Mouse (Mus musculus) ES-E14 (cell line): ENCODE results near the gene Fbxo8. TPM values are rescaled to one million over a fixed set of nuclear protein-coding genes. Genes with fewer than 3 reads are reported as not detected.

Source experiments
- DNase-seq: peaks from one replicate; pipeline ENCODE4 v3.0.0-alpha.2; 2013; ENCODE audit warnings: low read depth, low spot score
- H3K27ac ChIP-seq: 2 replicates; pipeline ENCODE4 v1.5.1; 2012; ENCODE audit warnings: low read depth, mild to moderate bottlenecking, low read length, moderate library complexity, mixed read lengths; ENCODE audit not compliant: poor library complexity, insufficient read depth, severe bottlenecking
- H3K36me3 ChIP-seq: 2 replicates; pipeline ENCODE4 v1.6.1; 2012; ENCODE audit warnings: mild to moderate bottlenecking, low read length, moderate library complexity, mixed read lengths; ENCODE audit not compliant: control insufficient read depth, poor library complexity, insufficient read depth, severe bottlenecking
- H3K4me1 ChIP-seq, 2 experiments: fragments of 150-350 bp in 1 of 2; sonication (generic) in 1 of 2; 2 replicates each; pipeline ENCODE4 v1.6.1; 2012; ENCODE audit warnings: low read length in 2 of 2, mild to moderate bottlenecking in 1 of 2, mixed read lengths in 1 of 2; ENCODE audit not compliant: control insufficient read depth in 2 of 2, insufficient read depth in 2 of 2, poor library complexity in 1 of 2
- H3K4me3 ChIP-seq, 2 experiments: fragments of 150-350 bp in 1 of 2; sonication (generic) in 1 of 2; 2 replicates each; pipeline ENCODE4 v1.5.1; 2012; ENCODE audit warnings: low read length in 2 of 2, low read depth in 1 of 2, mild to moderate bottlenecking in 1 of 2, mixed read lengths in 1 of 2; ENCODE audit not compliant: insufficient read depth in 1 of 2, poor library complexity in 1 of 2, severe bottlenecking in 1 of 2
- H3K9ac ChIP-seq: 2 replicates; pipeline ENCODE4 v1.6.1; 2012; ENCODE audit warnings: low read depth, mild to moderate bottlenecking, low read length, mixed read lengths; ENCODE audit not compliant: poor library complexity, insufficient read depth, severe bottlenecking
- H3K9me3 ChIP-seq: fragments of 150-350 bp; sonication (generic); 2 replicates; pipeline ENCODE4 v1.6.1; 2012; ENCODE audit warnings: low read depth, mild to moderate bottlenecking, low read length; ENCODE audit not compliant: control insufficient read depth, insufficient read depth
- HCFC1 ChIP-seq: IDR thresholded peaks from 2 replicates; pipeline ENCODE4 v1.6.1; 2012; ENCODE audit warnings: low read length, inconsistent platforms, borderline replicate concordance; ENCODE audit not compliant: insufficient read depth
- MAFK ChIP-seq: IDR thresholded peaks from 2 replicates; pipeline ENCODE4 v1.6.1; 2014; ENCODE audit warnings: mild to moderate bottlenecking, low read depth, low read length, inconsistent platforms; ENCODE audit not compliant: insufficient read depth
- ZC3H11A ChIP-seq: IDR thresholded peaks from 2 replicates; pipeline ENCODE4 v1.6.1; 2012; ENCODE audit warnings: low read depth, mild to moderate bottlenecking, inconsistent platforms, low read length, borderline replicate concordance
- in situ Hi-C, 2 experiments: fragments of 600-800 bp; cut with MboI; formaldehyde crosslinking; loops; one replicate each; pipeline ENCODE4 v1.15.1; 2025; ENCODE audit warnings: low sequenced_read_pairs in 2 of 2, inconsistent platforms in 1 of 2; ENCODE audit not compliant: unreplicated experiment in 2 of 2
- total RNA-seq: library from RNA; depleted of rRNA; stranded (reverse); fragments of 300-350 nt; gene quantifications from 2 replicates; pipeline ENCODE4 v1.2.3, GENCODE M21; 2012; rRNA removed

Fbxo8 gene
- total RNA-seq, 1 experiment = 27.3 TPM

DNA sequence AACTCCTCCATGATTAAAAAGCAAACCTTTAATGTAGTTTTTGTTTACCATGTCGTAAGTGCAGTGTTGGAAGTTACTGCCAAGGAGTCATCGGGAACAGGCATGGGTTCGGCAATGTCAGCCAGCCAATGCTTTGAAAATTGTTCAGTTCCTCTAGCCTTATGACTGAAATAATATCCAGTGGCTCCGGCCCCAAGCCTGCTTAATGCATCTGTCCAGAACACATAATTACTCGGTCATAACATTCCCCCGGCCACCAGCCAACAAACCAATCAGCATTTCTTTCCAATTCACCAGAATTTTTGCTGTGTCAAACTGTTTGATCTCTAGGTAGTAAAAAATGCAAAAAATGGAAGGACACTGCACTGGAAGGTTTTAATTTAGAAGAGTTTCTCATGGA is 88.4 kb downstream of the Fbxo8 start:
- no peak overlapping the region for H3K9ac ChIP-seq

More for the DNA sequence above, 88.4 kb downstream of the Fbxo8 start:
- TF ChIP-seq HCFC1 (no peak), ZC3H11A (no peak), MAFK (no peak)
- H3K36me3 ChIP-seq = no peaks in the 10 kb centered on the region
- H3K27ac ChIP-seq = no peak overlapping the region
- H3K9me3 ChIP-seq = no peaks in the 10 kb centered on the region
- in situ Hi-C loops = no loop called here
- no peak overlapping the region for H3K4me3 ChIP-seq
- no peak for DNase-seq
- no peaks in the 10 kb centered on the region for H3K4me1 ChIP-seq

Other genes with a start within 250 kb of the Fbxo8 start
- gene Cep44, start within 50 bp of the Fbxo8 start, total RNA-seq = 37.0 and 44.1 TPM in 2 replicates